Mouse (Mus musculus): ENCODE measurements around the gene Epha2.
A peak's percentile ranks its signal among the peaks of the same experiment; 100 is the strongest.

Gene Epha2

GRCm38 (mm10) chr4:141280471-141280870 lies 20.6 kb upstream of the Epha2 start:
- DNase-seq (ENCODE audit: low spot score) = no peak

GRCm38 (mm10) chr4:141281153-141281552 lies 19.9 kb upstream of the Epha2 start:
- DNase-seq (ENCODE audit: low spot score) = no peak

- DNase-seq (ENCODE audit: low spot score) = no peak
Observed at GRCm38 (mm10) chr4:141281578-141281977, 19.5 kb upstream of the Epha2 start.

GRCm38 (mm10) chr4:141282087-141282486 lies 19.0 kb upstream of the Epha2 start:
- no peak for DNase-seq (ENCODE audit: low spot score)

- no peak for DNase-seq (ENCODE audit: low spot score)
Observed at GRCm38 (mm10) chr4:141282623-141283022, 18.4 kb upstream of the Epha2 start.

- DNase-seq (ENCODE audit: low spot score) = no peak
Observed at GRCm38 (mm10) chr4:141283176-141283878, 17.7 kb upstream of the Epha2 start.

- DNase-seq (ENCODE audit: low spot score) = no peak
Observed at GRCm38 (mm10) chr4:141283879-141284411, 17.1 kb upstream of the Epha2 start.

- DNase-seq (ENCODE audit: low spot score) = no peak
Observed at GRCm38 (mm10) chr4:141284486-141284885, 16.6 kb upstream of the Epha2 start.

GRCm38 (mm10) chr4:141285128-141285527 lies 15.9 kb upstream of the Epha2 start:
- no peak for DNase-seq (ENCODE audit: low spot score)

- DNase-seq (ENCODE audit: low spot score) = peak; percentile 64
Observed at GRCm38 (mm10) chr4:141286860-141287517, 14.1 kb upstream of the Epha2 start.

GRCm38 (mm10) chr4:141287518-141288004 lies 13.5 kb upstream of the Epha2 start:
- no peak for DNase-seq (ENCODE audit: low spot score)

- DNase-seq (ENCODE audit: low spot score) = no peak
Observed at GRCm38 (mm10) chr4:141288152-141288551, 12.9 kb upstream of the Epha2 start.

- DNase-seq (ENCODE audit: low spot score) = no peak
Observed at GRCm38 (mm10) chr4:141291571-141292375, 9.3 kb upstream of the Epha2 start.

GRCm38 (mm10) chr4:141295774-141296186 lies 5.3 kb upstream of the Epha2 start:
- DNase-seq (ENCODE audit: low spot score) = no peak

GRCm38 (mm10) chr4:141297934-141298333 lies 3.1 kb upstream of the Epha2 start:
- no peak for DNase-seq (ENCODE audit: low spot score)

- no peak for DNase-seq (ENCODE audit: low spot score)
Observed at GRCm38 (mm10) chr4:141299356-141299755, 1.7 kb upstream of the Epha2 start.

- no peak for DNase-seq (ENCODE audit: low spot score)
Observed at GRCm38 (mm10) chr4:141300196-141300595, 844 bp upstream of the Epha2 start.

- DNase-seq (ENCODE audit: low spot score) = no peak
Observed at GRCm38 (mm10) chr4:141301591-141302427, 769 bp downstream of the Epha2 start.

- no peak for DNase-seq (ENCODE audit: low spot score)
Observed at GRCm38 (mm10) chr4:141302428-141303401, 1.7 kb downstream of the Epha2 start.
